Mouse (Mus musculus) erythroblast, embryonic 14.5 days (primary cell): ENCODE results near the gene Plekhg3.

Experiments used
- GATA1 ChIP-seq: IDR thresholded peaks from 2 replicates; pipeline ENCODE4 v1.6.1; 2012; ENCODE audit warnings: low read length, inconsistent platforms, mixed read lengths
- TAL1 ChIP-seq: IDR thresholded peaks from 3 replicates; pipeline ENCODE4 v1.6.1; 2012; ENCODE audit warnings: low read length, inconsistent platforms, mixed read lengths

DNA sequence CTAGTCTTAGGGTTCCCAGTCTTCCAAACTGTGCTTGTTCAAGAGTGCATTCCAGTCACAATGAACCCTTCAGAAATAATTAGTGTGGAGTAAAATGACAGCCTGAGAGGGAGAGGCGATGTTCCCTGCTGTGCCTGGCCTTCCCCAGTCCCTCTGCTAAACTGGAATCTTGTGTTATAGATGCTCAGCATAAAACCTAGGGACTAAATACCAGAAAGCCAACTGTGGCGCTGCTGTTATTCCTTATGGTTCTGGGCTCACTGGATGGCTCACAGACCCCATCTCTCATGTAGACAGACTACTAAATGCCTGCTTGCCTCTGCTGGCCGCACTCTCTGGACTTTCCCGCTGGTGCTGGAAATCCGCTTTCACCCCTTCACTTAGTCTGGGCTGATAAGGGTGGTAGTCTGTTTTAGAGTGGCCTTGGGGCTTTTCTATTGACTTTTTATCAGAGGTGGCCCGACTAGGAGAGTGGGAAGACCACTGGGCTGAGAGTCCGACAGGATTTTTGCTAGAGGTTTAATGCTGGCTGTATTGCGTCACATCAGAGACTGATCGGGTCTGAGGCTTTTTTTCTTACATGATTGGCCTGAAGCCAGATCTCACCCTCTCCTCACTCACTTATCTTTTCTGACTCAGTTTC, 4.1 kb downstream of the Plekhg3 start:
- TF ChIP-seq GATA1 (no peak), TAL1 (no peak)
